Mouse (Mus musculus): ENCODE results near the gene Dpy19l1. TPM values are rescaled to one million over a fixed set of nuclear protein-coding genes. Genes with fewer than 3 reads are reported as not detected.

The Dpy19l1 gene
- polyA plus RNA-seq, 1 experiment from 2014 or later: 11.2 TPM

- H3K4me3 ChIP-seq (replicated peaks): no peak overlapping the region
- H3K27me3 ChIP-seq (replicated peaks): no peaks in the 10 kb centered on the region
- no peak overlapping the region for H3K9ac ChIP-seq (replicated peaks)
- ATAC-seq (ENCODE audit: low FRiP score): no peak
- H3K9me3 ChIP-seq (replicated peaks): no peaks in the 10 kb centered on the region
- H3K4me2 ChIP-seq: no peak overlapping the region
- 100% methylated on average over 1 of the region's 1 CpGs for WGBS
- no peaks in the 10 kb centered on the region for H3K4me1 ChIP-seq
- H3K36me3 ChIP-seq: no peaks in the 10 kb centered on the region
- no peak overlapping the region for H3K27ac ChIP-seq (replicated peaks)
Observed at GRCm38 (mm10) chr9:24466649-24467048, 36.3 kb downstream of the Dpy19l1 start.

GRCm38 (mm10) chr9:24461379-24461961 lies 41.5 kb downstream of the Dpy19l1 start:
- WGBS: 70% methylated on average over 9 of the region's 9 CpGs
- 0 out of 2 replicates have a peak, but pooled peaks have one; percentile 35 for ATAC-seq (ENCODE audit: low FRiP score)
- H3K27ac ChIP-seq (replicated peaks): no peak overlapping the region
- no peaks in the 10 kb centered on the region for H3K9me3 ChIP-seq (replicated peaks)
- no peak overlapping the region for H3K9ac ChIP-seq (replicated peaks)
- H3K36me3 ChIP-seq: no peaks in the 10 kb centered on the region
- no peaks in the 10 kb centered on the region for H3K4me1 ChIP-seq
- H3K4me3 ChIP-seq (replicated peaks): no peak overlapping the region
- H3K4me2 ChIP-seq: no peak overlapping the region
- no peaks in the 10 kb centered on the region for H3K27me3 ChIP-seq (replicated peaks)

DNA sequence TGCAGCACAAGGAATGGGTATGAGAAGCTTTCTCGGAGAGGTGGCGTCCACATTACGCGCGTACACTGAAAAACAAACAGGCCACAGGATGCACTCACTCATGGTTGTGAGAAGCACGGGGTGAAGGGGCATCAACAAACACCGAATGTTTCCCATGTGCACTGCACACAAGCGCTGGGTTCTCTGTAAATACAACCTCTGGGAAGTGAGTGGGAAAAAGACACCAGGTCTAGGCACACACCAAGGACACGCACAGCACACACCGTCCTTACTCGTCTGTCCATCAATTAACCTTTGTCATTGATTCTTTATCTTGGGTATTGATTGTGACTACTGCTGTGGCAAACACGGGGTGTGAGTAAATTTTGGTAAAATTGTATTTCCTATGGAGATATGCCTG lies 49.1 kb downstream of the Dpy19l1 start:
- Histone ChIP-seq H3K27me3 (replicated peaks) (no peaks in the 10 kb centered on the region), H3K36me3 (no peaks in the 10 kb centered on the region), H3K4me1 (no peaks in the 10 kb centered on the region), H3K27ac (replicated peaks) (no peak overlapping the region), H3K4me3 (replicated peaks) (no peak overlapping the region), H3K9me3 (replicated peaks) (no peaks in the 10 kb centered on the region), H3K4me2 (no peak overlapping the region), H3K9ac (replicated peaks) (no peak overlapping the region)
- WGBS: 94% methylated on average over 12 of the region's 12 CpGs
- no peak for ATAC-seq (ENCODE audit: low FRiP score)

DNA sequence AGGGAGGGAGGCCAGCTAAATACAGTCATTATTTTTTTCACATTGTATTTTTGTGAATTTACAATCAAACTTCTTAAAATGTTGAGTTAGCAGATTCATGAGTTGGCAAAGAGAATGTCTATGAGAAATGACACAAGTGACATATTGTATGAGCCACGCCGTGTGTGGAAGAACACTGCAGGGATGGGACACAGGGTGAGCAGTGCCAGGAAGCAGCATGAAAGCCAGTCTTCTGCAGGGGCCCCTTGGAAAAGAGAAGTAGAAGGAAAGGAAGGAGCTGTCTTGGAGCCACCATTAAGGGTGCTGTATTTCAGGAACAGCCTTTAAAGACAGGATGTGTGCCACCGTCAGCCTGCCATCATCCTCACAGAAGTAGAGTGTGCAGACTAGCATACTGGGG lies 52.0 kb downstream of the Dpy19l1 start:
- no peak overlapping the region for H3K4me3 ChIP-seq (replicated peaks)
- no peak overlapping the region for H3K27ac ChIP-seq (replicated peaks)
- H3K27me3 ChIP-seq (replicated peaks): no peaks in the 10 kb centered on the region
- no peaks in the 10 kb centered on the region for H3K36me3 ChIP-seq
- H3K4me1 ChIP-seq: no peaks in the 10 kb centered on the region
- no peak for ATAC-seq (ENCODE audit: low FRiP score)
- H3K4me2 ChIP-seq: no peak overlapping the region
- no peak overlapping the region for H3K9ac ChIP-seq (replicated peaks)
- 83% methylated on average over 3 of the region's 3 CpGs for WGBS
- H3K9me3 ChIP-seq (replicated peaks): no peaks in the 10 kb centered on the region

DNA sequence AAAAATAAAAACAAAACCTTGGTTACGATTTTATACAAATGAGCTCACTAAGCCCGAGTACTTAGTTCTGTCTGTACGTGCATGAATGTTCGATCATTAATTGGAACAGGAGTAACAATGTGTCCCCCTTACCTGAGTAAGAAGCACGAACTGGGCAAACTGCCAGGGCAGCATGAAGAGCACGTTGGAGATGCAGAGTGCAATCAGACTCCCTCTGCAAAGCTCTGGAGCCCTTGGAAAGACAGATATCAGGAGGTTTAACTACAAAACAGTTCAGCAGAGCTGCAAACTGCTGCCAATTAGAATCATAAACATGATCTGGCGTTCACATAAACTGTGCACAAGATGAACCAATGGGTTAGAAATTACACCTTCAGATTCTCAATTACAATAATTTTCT lies 52.4 kb downstream of the Dpy19l1 start:
- no peaks in the 10 kb centered on the region for H3K36me3 ChIP-seq
- H3K27me3 ChIP-seq (replicated peaks): no peaks in the 10 kb centered on the region
- no peak overlapping the region for H3K4me3 ChIP-seq (replicated peaks)
- no peak for ATAC-seq (ENCODE audit: low FRiP score)
- no peaks in the 10 kb centered on the region for H3K9me3 ChIP-seq (replicated peaks)
- H3K27ac ChIP-seq (replicated peaks): no peak overlapping the region
- H3K9ac ChIP-seq (replicated peaks): no peak overlapping the region
- no peaks in the 10 kb centered on the region for H3K4me1 ChIP-seq
- no peak overlapping the region for H3K4me2 ChIP-seq
- 74% methylated on average over 7 of the region's 7 CpGs for WGBS

DNA sequence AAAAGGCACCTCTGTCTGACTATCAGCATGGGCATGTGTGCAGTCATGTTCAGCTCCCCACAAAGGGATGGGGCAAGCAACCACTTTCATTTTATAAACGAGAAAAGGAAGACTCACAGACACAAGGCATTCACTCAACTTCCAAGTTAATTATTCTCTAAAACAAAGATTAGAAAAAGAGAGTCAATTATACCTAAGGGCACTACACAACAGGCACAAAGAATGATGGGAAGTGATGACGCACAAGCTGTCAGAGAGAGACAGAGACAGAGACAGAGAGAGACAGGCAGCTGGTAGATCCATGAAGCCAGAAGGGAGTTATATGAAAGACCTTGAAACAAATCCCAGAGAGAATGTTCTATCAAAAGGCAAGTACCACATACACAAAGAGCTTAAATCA lies 68.0 kb downstream of the Dpy19l1 start:
- Histone ChIP-seq H3K4me2 (no peak overlapping the region), H3K9ac (replicated peaks) (no peak overlapping the region), H3K4me3 (replicated peaks) (no peak overlapping the region), H3K4me1 (0 out of 2 replicates have a peak, but pooled peaks cover 2% of the 10 kb centered on the region), H3K9me3 (replicated peaks) (no peaks in the 10 kb centered on the region), H3K36me3 (no peaks in the 10 kb centered on the region), H3K27me3 (replicated peaks) (no peaks in the 10 kb centered on the region), H3K27ac (replicated peaks) (no peak overlapping the region)
- no peak for ATAC-seq (ENCODE audit: low FRiP score)
- WGBS: 64% methylated on average over 2 of the region's 2 CpGs

- Histone ChIP-seq H3K27me3 (replicated peaks) (no peaks in the 10 kb centered on the region), H3K27ac (replicated peaks) (no peak overlapping the region), H3K9me3 (replicated peaks) (no peaks in the 10 kb centered on the region), H3K36me3 (peaks cover 6% of the 10 kb centered on the region; the same call in 1 of the 2 replicates), H3K4me1 (0 out of 2 replicates have a peak, but pooled peaks cover 2% of the 10 kb centered on the region), H3K4me3 (replicated peaks) (no peak overlapping the region), H3K9ac (replicated peaks) (no peak overlapping the region), H3K4me2 (no peak overlapping the region)
- no peak for ATAC-seq (ENCODE audit: low FRiP score)
Observed at GRCm38 (mm10) chr9:24429721-24430120, 73.2 kb downstream of the Dpy19l1 start.

- H3K4me1 ChIP-seq: no peaks in the 10 kb centered on the region
- WGBS: 100% methylated on average over 1 of the region's 1 CpGs
- H3K9ac ChIP-seq (replicated peaks): no peak overlapping the region
- no peak overlapping the region for H3K27ac ChIP-seq (replicated peaks)
- no peak overlapping the region for H3K4me3 ChIP-seq (replicated peaks)
- H3K27me3 ChIP-seq (replicated peaks): no peaks in the 10 kb centered on the region
- H3K4me2 ChIP-seq: no peak overlapping the region
- no peak for ATAC-seq (ENCODE audit: low FRiP score)
- H3K9me3 ChIP-seq (replicated peaks): no peaks in the 10 kb centered on the region
- peaks cover 6% of the 10 kb centered on the region; the same call in 1 of the 2 replicates for H3K36me3 ChIP-seq
Observed at GRCm38 (mm10) chr9:24425679-24426078, 77.3 kb downstream of the Dpy19l1 start.

- WGBS: 96% methylated on average over 8 of the region's 8 CpGs
Observed at GRCm38 (mm10) chr9:24423241-24423640, 79.7 kb downstream of the Dpy19l1 start.

DNA sequence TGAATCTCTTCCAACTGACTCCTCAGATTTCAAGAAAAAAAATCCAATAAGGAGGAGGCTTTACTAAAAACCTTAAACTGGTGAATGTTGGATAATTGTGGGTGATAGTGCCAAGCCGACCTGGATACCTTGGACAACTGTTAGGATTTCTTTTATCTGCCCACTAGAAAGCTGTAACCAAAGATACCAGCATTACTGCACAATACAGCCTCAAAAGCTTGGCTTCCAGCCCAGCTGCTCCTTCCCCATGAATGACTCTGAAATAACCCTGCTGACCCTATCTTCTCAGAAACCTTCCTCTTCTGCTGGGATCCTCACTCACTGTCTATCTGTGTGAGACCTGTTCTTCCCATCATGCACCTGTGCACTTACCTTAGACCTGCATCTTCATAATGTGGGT lies 81.1 kb downstream of the Dpy19l1 start:
- Histone ChIP-seq H3K4me2 (no peak overlapping the region), H3K27me3 (replicated peaks) (no peaks in the 10 kb centered on the region), H3K4me1 (no peaks in the 10 kb centered on the region), H3K4me3 (replicated peaks) (no peak overlapping the region), H3K36me3 (0 out of 2 replicates have a peak, but pooled peaks cover 6% of the 10 kb centered on the region), H3K27ac (replicated peaks) (no peak overlapping the region), H3K9ac (replicated peaks) (no peak overlapping the region), H3K9me3 (replicated peaks) (no peaks in the 10 kb centered on the region)
- 67% methylated on average over 1 of the region's 1 CpGs for WGBS
- ATAC-seq (ENCODE audit: low FRiP score): no peak

More at GRCm38 (mm10) chr9:24423241-24423640, 79.7 kb downstream of the Dpy19l1 start:
- no peaks in the 10 kb centered on the region for H3K27me3 ChIP-seq (replicated peaks)
- H3K4me1 ChIP-seq: no peaks in the 10 kb centered on the region
- no peak overlapping the region for H3K27ac ChIP-seq (replicated peaks)
- 0 out of 2 replicates have a peak, but pooled peaks cover 6% of the 10 kb centered on the region for H3K36me3 ChIP-seq
- ATAC-seq (ENCODE audit: low FRiP score): no peak
- H3K9ac ChIP-seq (replicated peaks): no peak overlapping the region
- no peak overlapping the region for H3K4me3 ChIP-seq (replicated peaks)
- no peak overlapping the region for H3K4me2 ChIP-seq
- no peaks in the 10 kb centered on the region for H3K9me3 ChIP-seq (replicated peaks)

- no peak for ATAC-seq (ENCODE audit: low FRiP score)
- Histone ChIP-seq H3K4me2 (no peak overlapping the region), H3K9ac (replicated peaks) (no peak overlapping the region), H3K27ac (replicated peaks) (no peak overlapping the region), H3K36me3 (0 out of 2 replicates have a peak, but pooled peaks cover 6% of the 10 kb centered on the region), H3K4me1 (no peaks in the 10 kb centered on the region), H3K9me3 (replicated peaks) (no peaks in the 10 kb centered on the region), H3K27me3 (replicated peaks) (no peaks in the 10 kb centered on the region), H3K4me3 (replicated peaks) (no peak overlapping the region)
- WGBS: 78% methylated on average over 3 of the region's 3 CpGs
Observed at GRCm38 (mm10) chr9:24421221-24421620, 81.7 kb downstream of the Dpy19l1 start.

DNA sequence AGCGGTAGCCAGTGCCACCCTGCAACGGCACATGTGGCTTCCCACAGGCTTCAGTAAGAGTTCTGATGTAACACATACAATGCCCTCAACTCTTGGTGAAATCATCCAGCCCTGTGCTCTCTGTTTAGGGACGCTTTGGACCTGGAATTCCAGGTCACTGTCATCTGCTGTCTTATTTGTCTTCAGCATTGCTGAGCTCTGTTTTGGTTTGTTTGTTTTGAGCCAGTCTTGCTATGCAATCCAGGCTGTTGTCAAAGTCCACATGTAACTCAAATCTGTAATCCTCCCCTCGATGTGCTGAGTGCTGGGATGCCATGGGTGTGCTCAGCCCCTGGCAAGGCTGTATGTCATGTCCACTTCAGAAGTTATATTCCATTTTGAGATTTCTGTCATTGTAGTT lies 82.8 kb downstream of the Dpy19l1 start:
- WGBS: 98% methylated on average over 4 of the region's 4 CpGs
- no peak for ATAC-seq (ENCODE audit: low FRiP score)
- no peak overlapping the region for H3K27ac ChIP-seq (replicated peaks)
- no peak overlapping the region for H3K9ac ChIP-seq (replicated peaks)
- no peak overlapping the region for H3K4me3 ChIP-seq (replicated peaks)
- no peak overlapping the region for H3K4me2 ChIP-seq
- H3K36me3 ChIP-seq: 0 out of 2 replicates have a peak, but pooled peaks cover 6% of the 10 kb centered on the region
- no peaks in the 10 kb centered on the region for H3K4me1 ChIP-seq
- H3K9me3 ChIP-seq (replicated peaks): no peaks in the 10 kb centered on the region
- H3K27me3 ChIP-seq (replicated peaks): no peaks in the 10 kb centered on the region

All from neural tube, embryonic 15.5 days (tissue).